Mouse (Mus musculus) heart, adult 2 months (tissue): ENCODE measurements around the gene Mill2.

Experiments
- CTCF ChIP-seq: fragments of 200-600 bp; IDR thresholded peaks from 2 replicates; pipeline ENCODE4 v1.8.1; 2022; ENCODE audit warnings: antibody characterized with exemption, mild to moderate bottlenecking, moderate library complexity
- EP300 ChIP-seq: fragments of 200-500 bp; IDR thresholded peaks from 2 replicates; pipeline ENCODE4 v1.6.1; 2011; ENCODE audit warnings: low read depth, low read length, control low read depth; ENCODE audit not compliant: insufficient read depth
- POLR2A ChIP-seq: fragments of 200-500 bp; IDR thresholded peaks from 2 replicates; pipeline ENCODE4 v1.6.1; 2011; ENCODE audit warnings: mild to moderate bottlenecking, low read depth, low read length, control low read depth; ENCODE audit not compliant: insufficient read depth

- TF ChIP-seq POLR2A, result no peak
- TF ChIP-seq EP300, result no peak
- no peak for TF ChIP-seq CTCF
Observed at GRCm38 (mm10) chr7:18900513-18900912, 60.7 kb downstream of the Mill2 start.
